Mouse (Mus musculus) liver, adult 2 months (tissue): ENCODE measurements around the gene Ankrd44.

Source experiments
- CTCF ChIP-seq: fragments of 200-500 bp; IDR thresholded peaks from 2 replicates; pipeline ENCODE4 v1.5.1; 2011; ENCODE audit warnings: low read depth, low read length, control low read depth
- POLR2A ChIP-seq: fragments of 200-500 bp; IDR thresholded peaks from 2 replicates; pipeline ENCODE4 v1.6.1; 2011; ENCODE audit warnings: low read length, control low read depth; ENCODE audit not compliant: insufficient read depth; ENCODE audit errors: extremely low read depth

- TF ChIP-seq CTCF (no peak), POLR2A (no peak)
Measured at GRCm38 (mm10) chr1:54847238-54847637, 78.9 kb downstream of the Ankrd44 start.
